Mouse (Mus musculus): Measurements from ENCODE around the gene Rasl2-9.
"Not testable (repeated sequence)": the region's sequence is repeated elsewhere in the genome, so short reads cannot be mapped to it uniquely, and the experiment has no call there.

Gene Rasl2-9

DNA sequence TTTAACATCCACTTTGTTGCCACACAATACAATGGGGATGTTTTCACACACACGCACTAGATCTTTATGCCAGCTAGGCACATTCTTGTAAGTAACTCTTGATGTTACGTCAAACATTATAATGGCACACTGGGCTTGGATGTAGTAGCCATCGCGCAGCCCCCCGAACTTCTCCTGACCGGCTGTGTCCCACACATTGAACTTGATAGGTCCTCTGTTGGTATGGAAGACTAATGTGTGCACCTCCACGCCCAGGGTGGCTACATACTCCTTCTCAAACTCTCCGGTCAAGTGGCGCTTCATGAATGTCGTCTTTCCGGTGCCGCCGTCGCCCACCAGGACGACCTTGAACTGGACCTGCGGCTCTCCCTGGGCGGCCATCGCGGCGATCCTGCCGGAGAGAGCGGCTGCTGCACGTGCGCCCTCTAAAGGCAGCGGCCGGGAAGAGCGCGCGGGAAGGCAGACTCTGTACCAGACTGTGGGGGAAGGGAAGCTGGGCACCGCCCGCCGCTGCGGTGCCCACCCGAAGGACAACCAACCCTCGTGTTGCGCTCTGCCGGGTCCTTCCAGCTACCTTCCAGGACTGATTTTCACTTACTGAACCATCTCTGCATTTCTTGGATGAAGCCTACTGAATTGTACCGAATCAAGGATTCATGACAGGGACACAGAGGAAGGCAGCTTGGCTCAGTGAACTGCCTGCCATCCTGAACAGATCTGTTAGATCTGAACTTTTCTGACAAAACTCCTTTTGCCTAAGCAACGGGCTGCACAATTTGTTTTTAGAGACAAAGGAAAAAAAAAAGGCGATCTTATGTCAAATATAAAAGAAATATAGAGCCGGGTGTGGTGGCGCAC, at the start of gene Rasl2-9:
Gene Rasl2-9 (minus strand): TSS at position 402 of the 858 bp plus-strand sequence.
- DNase-seq (ENCODE audit: low spot score in 2 of 2): peak; percentile 20 to 74

DNA sequence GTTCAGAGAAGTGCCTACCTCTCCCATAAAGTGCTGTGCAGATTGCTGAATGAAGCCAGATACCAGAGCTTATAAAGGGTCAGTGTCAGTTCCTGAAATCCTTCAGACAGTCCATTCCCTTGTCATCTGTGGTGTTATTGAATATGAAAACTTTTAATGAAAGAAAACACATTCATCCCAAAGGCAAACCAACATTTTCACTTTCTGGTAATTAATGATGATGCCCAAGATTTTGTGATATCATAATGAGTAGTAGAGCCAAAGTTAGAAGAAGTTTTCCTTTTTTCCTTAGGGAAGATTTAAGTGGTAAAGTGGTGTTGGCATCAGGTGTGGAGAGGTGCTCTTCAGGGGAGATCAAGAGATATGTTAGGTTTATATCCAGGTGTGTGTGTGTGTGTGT, 23.8 kb upstream of the Rasl2-9 start, which contains the start of gene Vmn1r55:
Gene Vmn1r55 (minus strand): TSS at position 101 of the 400 bp plus-strand sequence.
- DNase-seq (ENCODE audit: low spot score in 2 of 2): not testable (repeated sequence)

DNA sequence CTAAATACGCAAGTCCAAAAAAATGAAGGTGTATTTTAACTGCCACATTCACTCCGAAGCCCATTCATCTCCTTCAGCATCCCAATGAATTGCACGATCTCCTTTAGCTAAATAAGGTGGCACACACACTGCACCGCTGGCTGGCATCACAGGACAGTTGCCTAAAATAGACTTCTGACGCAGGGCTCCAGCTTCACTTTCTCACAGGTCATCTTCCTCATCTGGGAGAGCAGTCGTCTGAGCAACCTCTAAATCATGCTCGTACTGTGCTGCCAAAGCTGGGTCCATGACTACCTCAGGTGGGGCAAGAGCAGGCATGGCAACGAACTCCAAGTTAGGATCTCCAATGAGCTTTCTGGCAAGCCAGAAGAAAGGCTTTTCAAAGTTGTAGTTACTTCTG, 672 bp downstream of the Rasl2-9 start:
- DNase-seq (ENCODE audit: low spot score in 2 of 2): no peak

DNA sequence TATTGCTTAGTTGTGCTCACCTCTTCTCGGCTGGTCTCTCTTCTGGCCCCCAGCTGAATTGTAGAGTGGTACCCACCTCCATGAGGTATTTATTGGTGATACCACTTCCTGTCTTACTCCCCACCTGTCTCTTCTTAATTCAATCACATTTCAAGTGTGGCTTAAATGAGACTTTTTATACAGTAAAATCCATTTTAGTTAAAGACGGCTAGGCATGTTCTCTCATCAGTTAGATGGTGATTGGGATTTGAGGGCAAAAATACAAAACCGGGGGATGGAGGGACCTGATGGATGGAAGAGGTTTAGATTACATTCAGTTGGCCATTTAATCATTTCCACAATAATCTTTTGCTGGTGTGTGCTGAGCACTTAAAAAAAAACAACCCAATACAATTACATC, 8.9 kb downstream of the Rasl2-9 start, which contains the start of gene Rfpl4:
Gene Rfpl4 (minus strand): TSS at position 101 of the 400 bp plus-strand sequence.
- DNase-seq (ENCODE audit: low spot score in 2 of 2): no peak

DNA sequence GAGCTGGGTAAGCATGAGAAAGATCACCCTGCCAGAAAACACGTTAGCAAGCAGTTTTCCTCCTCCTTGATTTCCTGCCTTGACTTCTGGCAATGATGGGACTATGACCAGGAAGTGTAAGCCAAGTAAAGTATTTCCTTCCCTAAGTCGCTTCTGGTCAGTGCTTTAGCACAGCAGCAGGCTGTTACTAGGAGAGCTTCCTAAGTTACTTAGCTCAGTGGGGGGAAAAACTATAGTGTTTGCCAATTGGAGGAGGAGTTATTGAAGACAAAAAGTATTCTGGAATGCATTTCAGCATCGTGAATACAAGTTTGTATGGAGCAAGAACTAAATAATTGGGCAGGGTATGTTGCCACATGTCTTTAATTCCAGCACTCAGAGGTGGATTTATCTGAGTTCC, 13.0 kb downstream of the Rasl2-9 start:
- DNase-seq (ENCODE audit: low spot score in 2 of 2): no peak

DNA sequence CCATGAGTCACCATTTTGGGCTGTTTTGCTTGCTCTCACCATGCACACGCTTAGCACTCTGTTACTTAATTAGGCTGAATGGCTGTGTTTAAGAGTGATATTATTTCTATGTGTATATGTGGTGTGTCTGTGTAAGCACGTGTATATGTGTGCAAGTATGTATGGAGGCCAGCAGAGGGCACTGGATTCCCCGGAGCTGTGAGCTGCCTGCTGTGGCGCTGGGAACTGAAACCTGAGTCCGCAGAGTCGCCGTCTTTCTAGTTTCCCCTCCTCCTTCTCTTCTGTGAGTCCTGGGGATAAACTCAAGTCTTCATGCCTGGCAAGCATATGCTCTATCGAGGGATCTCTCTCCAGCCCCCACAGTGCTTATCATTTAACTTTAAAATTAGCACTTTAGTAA, 16.4 kb downstream of the Rasl2-9 start:
- DNase-seq (ENCODE audit: low spot score in 2 of 2): no peak

DNA sequence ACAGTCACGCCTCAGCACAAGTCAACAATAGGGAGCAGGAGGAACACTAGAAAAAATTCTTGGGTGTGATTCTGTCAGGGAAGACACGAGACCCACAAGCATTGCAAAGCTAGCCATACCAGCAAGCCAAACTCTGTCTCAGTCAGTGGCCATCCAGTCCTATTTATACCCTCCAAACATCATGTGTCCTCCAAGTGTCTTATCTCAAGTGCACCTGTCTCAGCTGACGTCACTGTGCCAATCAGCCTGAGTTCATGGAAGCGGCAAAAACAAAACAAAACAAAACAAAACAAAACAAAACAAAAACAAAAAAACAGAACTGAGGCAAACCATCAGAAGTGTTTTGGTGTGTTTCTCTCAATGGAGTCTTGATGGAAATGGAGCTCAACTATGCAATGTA, 17.5 kb downstream of the Rasl2-9 start:
- no peak for DNase-seq (ENCODE audit: low spot score in 2 of 2)

DNA sequence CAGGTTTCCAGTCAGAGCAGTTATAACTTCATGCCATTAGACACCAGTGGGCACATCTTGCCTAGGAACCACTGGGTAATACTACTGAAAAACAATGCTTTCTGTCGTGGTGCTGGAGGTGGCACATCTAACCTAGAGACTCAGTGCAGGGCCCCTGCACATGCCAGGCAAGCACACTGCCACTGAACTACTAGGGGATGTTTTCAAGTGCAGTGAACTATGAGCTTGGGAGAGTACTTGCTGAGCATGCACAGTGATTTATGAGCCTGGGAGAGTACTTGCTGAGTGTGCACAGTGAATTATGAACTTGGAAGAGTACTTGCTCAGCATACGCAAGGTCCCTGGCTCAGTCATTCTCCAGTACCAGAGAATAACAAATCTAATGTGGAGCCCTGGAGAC, 23.2 kb downstream of the Rasl2-9 start:
- DNase-seq (ENCODE audit: low spot score in 2 of 2): no peak

DNA sequence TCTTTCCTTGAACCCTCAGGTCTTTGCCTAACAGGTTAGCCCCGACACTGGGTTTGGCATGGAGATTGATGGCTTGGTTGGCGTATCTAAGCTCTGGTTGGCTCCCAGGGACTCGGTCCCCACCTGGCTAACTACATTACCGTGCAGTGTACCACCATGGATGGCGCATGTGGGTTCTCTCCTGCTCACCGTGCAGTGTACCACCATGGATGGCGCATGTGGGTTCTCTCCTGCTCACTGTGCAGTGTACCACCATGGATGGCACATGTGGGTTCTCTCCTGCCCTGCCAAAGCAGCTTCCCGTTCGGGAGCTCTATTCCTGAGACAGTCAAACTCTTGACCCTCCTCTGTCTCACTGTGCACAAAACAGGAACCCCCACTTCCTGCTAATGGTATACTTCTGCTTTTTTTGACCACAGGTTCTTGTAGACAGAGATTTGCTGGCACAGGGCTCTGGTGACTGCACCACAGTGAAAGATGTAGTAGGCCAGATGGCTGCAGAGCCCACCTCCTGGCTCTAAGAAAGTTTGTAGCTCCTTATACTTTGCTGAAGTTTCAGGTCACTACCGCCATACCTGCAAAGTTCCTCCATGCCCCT, 24.6 kb downstream of the Rasl2-9 start:
- DNase-seq (ENCODE audit: low spot score in 2 of 2): no peak

DNA sequence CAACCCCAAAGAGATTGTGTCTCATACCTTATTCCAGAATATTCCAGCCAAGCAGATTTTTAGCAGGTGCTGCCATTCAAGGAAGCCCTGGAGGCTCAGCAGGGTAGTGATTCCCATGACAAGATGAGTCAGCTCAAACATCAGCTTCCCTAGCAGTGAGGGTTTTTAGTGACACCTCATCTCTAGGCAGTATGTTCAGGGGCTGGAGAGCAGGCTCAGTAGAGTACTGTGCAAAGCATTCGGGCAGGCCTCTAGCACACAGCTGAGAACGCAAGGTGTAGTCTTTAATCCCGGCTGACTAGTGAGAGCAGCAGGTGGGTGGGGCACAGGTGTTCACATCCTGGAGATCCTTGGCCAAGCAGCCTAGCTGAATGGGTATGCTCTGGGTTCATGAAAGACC, 26.0 kb downstream of the Rasl2-9 start:
- no peak for DNase-seq (ENCODE audit: low spot score in 2 of 2)

DNA sequence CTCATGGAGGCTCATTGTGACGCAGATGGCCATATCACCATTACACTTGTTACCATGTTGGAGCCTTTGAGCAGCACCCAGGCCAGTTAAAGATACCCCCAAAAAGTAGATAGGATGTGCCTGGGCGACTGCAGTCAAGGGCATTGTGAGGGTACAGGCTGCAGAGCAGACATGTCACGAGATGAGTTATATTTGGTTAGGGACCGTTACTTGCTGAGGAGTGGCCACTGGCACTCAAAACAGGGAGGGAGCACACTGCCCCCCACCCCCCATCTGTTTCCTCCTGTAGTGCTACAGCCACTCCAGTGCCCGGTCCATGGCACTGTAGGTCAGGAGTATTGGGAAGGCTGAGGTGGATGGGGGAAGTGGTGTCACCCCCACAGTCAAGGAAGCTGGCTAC, 27.0 kb downstream of the Rasl2-9 start:
- no peak for DNase-seq (ENCODE audit: low spot score in 2 of 2)

DNA sequence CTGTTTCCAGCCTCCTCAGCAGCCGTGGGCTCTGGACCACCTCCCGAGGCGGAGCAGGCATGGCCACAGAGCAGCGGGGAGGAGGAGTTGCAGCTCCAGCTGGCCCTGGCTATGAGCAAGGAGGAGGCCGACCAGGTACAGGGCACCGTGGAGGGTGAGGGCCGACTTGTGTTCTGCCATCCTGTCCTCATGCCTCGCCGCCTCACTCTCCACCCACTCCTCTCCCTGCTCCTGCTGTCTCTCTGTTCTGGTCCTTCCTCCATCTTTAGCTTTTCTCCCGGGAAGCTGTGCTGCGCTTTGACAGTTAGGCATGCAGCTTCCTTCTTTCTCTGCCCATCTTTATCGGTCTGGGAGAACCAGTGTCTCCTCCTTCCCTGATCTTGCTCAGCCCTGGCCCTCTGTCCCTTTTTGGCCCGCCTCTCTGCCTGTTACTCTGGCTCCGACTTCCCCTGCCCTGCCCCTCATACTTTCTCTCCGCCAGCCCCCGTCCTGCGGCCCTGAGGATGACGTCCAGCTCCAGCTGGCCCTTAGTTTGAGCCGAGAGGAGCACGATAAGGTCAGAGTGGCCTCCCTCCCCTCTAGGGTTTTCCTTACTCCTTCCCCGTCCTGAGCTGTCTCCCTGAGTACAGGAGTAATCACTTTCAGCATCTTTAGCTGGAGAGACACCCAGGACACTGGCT, 32.8 kb downstream of the Rasl2-9 start:
- peak in 1 of 2 experiments; percentile 50 for DNase-seq (ENCODE audit: low spot score in 2 of 2)

DNA sequence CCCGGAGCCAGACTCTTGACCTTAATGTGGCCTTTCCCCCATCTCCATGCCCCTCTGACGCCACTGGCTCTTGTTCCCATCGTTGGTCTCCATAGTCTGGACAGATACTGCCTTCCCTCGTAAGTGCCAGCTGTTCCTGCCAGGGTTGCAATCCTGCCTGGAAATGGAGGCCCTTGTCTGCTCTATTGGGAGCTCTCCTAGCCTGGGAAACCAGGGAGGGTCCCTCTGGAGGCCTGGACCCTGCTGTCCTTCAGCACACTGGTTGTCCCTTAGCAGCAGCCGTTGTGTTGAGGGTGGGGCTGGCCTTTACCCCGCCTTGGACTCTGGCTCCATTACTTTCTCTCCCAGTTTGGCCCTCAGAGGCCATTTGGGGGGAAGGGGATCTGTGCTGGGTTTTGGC, 33.4 kb downstream of the Rasl2-9 start:
- DNase-seq (ENCODE audit: low spot score in 2 of 2): no peak

DNA sequence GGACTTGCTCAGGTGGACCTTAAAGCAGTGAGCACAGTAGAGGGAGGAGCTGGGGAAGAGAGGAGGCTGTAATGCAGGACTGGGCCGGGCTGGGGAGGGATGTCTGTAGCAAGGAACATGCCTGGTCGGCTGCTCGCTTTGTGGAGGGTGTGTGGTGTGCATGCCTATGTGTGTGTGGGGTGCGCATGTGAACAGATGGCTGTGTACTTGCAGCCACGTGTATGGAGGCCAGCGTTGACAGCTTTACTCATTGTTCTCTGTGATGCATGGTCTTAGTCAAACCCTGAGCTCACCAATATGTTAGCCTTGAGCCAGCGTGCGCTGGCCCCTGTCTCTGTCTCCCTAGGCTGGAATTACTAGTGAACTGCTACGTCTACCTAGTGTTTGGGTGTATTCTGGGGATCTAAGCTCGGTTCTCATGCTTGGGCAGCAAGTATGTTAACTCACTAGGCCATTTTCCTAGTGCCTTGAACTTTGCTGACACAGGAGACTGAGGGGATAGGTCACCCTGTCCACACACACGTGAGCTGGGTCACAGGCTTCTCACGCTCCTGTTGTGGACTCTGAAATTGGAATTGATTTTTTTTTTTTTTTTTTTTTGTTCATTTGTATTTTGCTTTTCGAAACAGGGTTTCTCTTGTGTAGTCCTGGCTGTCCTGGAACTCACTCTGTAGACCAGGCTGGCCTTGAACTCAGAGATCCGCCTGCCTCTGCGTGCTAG, 34.6 kb downstream of the Rasl2-9 start:
- DNase-seq (ENCODE audit: low spot score in 2 of 2): peak in 1 of 2 experiments; percentile 62

DNA sequence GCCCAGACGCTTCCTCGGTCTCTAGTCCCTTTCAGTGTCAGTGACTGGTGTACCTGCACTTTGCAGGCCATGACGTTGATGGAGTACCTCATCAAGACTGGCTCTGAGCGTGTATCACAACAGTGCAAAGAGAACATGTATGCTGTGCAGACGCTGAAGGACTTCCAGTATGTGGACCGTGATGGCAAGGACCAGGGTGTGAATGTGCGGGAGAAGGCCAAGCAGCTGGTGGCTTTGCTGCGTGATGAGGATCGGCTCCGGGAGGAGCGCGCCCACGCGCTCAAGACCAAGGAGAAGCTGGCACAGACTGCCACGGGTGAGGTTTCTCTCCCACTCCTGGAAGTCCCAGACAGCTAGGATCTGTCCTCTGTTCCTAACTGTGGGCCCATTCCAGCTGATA, 35.9 kb downstream of the Rasl2-9 start:
- DNase-seq (ENCODE audit: low spot score in 2 of 2): peak in 1 of 2 experiments; percentile 75

DNA sequence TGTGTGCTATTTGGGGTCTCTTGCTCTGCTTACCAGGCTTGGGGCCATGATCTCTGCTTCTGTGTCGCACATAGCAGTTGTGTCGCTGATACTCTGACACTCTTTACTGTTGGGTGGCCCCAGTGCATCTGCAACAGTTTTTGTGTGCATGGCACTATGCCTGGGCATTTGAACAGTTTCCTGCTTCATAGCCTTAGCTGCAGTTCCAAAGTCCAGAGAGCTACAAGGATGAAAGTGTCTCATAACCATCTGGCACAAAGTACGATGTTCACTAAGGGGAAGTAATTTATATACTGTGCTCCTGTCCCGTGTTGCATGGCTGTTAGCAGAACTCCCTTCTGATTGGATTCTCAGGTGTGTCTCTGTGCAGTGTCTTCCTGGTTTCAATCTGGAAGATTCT, 37.9 kb downstream of the Rasl2-9 start:
- no peak for DNase-seq (ENCODE audit: low spot score in 2 of 2)

DNA sequence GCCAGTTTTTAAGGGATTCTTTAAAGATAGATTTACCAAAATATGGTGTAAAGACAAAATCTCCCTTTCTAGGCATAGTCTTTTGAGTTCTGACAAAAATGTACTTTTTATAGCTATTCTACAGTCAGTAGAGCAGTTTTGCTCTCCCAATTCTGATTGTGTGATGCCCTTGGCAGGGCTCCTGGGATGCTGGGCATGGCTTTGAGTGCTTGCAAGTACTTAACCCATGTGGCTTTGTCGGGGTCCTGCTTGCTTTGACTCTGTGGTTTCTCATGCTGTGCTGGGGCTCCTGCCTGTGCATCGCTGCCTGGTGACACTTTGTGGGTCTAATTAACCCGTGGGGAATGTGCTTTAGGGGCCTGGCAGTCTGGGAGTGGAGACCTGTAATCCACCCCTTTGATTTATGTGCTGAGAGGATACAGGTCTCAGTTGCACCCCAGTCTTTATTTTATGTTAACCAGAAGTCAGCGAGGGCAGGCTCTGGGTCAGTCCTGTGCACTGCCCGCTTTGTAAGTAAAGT, 38.8 kb downstream of the Rasl2-9 start:
- DNase-seq (ENCODE audit: low spot score in 2 of 2): no peak

DNA sequence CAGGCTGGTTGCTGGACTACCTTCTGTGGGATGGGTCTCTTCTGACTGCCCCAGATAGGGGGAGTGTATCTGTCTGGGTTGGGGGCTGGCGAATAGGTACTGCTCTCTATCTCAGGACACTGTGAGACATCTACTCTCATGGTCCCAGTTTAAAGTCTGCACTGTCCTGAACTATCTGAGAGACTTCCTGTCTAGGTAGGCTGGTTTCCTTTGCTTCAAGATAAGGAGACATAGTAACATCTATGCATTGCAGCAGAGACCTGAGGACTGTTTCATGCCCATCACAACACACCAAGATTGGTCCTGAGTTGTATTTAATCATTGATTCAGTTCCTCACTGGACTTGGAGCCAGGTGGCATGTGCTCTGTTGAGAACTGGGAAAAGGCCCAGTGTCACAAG, 40.2 kb downstream of the Rasl2-9 start:
- no peak for DNase-seq (ENCODE audit: low spot score in 2 of 2)

DNA sequence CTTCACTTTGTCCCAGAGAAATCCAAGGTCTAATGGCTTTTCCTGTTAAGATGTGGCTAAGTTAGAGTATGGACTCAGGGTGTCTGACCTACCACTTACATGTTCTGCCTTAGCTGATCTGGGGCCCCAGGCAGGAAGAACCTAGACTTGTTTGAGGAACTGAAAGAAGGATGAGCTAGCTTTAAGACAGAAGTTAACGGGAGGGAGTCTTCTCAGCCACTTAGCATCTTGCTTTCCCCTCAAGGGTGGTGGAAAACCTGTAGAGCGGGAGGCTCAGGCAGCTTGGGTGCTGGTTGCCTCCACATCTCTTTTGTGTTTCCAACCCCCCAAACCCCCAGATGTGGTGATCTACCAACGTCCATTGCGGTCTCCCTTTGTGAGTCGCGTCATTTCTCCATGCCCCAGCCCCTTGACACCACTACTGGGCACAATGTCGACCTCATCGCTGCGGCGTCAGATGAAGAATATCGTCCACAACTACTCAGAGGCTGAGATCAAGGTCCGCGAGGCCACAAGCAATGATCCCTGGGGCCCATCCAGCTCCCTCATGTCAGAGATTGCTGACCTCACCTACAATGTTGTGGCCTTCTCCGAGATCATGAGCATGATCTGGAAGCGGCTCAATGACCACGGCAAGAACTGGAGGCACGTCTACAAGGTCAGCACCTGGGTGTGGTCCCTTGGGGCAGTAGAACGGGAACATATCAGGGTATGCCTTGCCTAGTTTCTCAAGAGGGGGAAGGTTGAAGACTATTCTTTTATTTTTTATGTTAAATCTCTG, 42.2 kb downstream of the Rasl2-9 start:
- no peak for DNase-seq (ENCODE audit: low spot score in 2 of 2)

DNA sequence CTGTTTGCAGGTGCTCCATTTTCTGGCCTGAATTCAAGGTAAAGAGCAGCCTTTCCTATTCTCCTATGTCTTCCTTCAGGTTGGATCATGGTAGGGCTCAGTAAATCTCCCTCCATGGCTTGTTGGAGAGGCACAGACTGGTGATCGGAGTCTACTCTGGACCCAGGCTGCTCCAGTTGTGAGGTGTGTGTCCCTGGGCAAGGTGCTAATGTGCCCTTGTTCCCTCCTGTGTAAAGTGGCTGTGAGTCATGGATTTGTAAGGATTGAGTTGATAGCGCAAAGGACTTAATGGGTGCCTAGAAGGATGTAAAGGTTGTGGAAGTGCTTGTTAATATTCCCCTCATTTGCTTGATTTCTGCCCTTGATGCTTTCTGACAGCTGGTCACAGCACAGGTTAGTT, 43.8 kb downstream of the Rasl2-9 start:
- DNase-seq (ENCODE audit: low spot score in 2 of 2): no peak

DNA sequence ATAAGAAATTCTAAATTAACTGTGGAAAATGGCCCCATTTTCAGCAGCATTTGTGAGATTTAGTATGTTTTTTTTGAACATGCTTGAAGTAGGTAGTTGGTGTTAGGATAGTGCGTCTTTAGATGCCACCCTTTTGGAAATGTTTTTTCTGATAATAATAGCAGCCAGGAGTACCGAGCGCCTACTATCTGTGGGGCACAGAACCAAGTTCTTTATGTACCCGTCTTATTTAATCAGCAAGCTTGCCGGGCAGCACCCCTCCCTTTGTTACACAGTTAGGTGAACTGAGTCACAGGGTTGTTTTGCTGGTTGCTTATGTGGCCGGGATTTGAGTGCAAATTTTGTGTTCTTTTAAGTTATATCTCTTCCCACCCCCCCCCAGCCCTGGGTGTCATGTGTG, 44.5 kb downstream of the Rasl2-9 start:
- DNase-seq (ENCODE audit: low spot score in 2 of 2): no peak
